Mouse (Mus musculus) olfactory bulb, adult 2 months (tissue): Measurements from ENCODE around the gene Agrp.

Experiments
- CTCF ChIP-seq: fragments of 200-500 bp; IDR thresholded peaks from 2 replicates; pipeline ENCODE4 v1.5.1; 2012; ENCODE audit warnings: low read depth, mild to moderate bottlenecking, low read length, moderate library complexity; ENCODE audit not compliant: insufficient read depth
- POLR2A ChIP-seq: fragments of 200-500 bp; IDR thresholded peaks from 2 replicates; pipeline ENCODE4 v1.6.1; 2012; ENCODE audit warnings: mild to moderate bottlenecking, low read depth, low read length, moderate library complexity; ENCODE audit not compliant: insufficient read depth

DNA sequence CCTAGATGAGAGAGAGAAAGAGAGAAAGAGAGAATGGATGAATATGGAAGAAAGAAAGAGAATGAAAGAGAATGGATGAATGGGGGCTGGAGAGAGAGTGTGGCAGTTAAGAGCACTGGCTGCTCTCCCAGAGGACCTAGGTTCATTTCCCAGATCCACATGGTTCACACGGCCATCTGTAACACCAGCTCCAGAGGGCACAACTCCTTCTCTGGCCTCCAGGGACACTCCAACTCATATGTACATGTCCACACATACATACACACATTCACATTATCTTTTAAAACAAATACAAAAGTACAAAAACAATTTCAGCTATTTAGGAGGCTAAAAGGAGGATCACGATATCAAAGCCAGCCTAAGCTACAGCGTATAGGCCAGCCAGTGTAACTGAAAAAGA is 74.3 kb downstream of the Agrp start:
- TF ChIP-seq CTCF: no peak
- TF ChIP-seq POLR2A: no peak
